Mouse (Mus musculus) Muller cell, postnatal 12 days (primary cell): Measurements from ENCODE around the gene P2rx7.
A peak's percentile ranks its signal among the peaks of the same experiment; 100 is the strongest.

Source experiments
- DNase-seq: peaks from one replicate; pipeline ENCODE4 v3.0.0-alpha.2; 2015; ENCODE audit errors: inconsistent ontology term

P2rx7 gene

DNA sequence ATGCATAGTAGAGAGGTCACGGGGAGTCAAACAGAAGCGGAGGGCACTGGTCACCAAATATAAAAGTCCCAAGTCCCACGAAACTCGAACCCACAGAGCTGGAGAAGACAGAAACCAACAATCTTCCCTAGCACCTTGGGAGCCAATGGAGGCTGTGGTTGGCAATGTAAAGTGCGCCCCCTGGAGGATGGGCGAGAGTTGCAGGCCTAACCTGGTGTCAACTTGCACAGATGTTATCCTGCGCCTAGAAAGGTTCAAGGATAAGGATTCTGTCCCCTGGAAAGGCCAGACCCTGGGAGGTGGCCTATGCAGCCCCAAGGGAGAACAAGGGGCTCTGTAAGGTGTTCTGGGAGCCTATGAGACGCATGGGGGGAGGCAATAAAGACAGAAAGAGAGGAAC is 87.6 kb downstream of the P2rx7 start:
- DNase-seq: peak; percentile 50

DNA sequence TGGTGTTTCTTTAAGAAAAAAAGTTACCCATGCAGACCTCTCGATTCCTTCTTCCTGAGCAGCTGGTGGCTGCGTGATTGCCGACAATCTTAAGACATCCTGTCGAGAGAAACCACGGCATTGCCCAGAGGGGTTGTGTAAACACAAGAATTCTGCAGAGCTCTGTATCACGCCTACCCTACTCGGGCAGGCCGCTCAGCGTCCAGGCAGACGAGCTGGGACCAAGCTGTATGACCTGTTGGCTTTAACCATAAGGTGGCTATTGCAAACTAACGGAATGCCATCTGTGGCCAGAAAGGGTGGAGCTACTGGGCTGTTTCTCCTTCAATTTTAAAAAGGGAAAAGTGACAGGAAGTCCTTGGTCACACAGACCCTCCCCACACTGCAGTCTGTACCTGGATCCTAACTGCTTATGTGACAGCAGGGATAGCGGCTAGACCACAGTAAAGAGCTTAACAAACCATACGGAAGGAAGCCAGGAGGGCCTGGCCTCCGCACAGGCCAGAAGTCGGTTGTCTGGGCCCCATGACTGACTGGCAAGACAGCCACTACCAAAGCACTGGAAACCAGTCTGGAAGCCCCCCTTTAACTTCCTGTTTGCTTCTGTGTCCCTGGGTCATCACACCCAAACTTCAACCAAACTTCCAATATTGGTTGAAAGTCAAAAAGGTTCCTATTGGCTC is 88.4 kb downstream of the P2rx7 start:
- DNase-seq: no peak

DNA sequence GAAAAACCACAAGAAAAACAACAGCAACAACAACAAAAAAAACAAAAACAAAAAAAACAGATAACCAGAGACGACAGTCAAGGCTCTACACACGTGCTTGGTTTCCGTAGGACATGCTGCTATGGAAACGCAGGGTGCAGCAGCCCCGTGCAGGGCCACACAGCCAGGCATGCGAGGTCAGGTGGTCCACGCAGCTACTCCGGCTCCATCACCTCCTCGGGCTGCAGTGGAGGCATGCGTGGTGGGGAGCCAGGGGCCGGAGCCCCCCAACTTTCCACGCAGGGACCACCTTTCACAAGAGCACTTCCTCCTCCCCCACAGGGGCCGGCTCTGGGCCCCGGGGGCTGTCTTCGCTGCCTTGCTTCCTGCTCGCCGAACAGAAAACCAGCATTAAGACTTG is 90.2 kb downstream of the P2rx7 start:
- DNase-seq: no peak

DNA sequence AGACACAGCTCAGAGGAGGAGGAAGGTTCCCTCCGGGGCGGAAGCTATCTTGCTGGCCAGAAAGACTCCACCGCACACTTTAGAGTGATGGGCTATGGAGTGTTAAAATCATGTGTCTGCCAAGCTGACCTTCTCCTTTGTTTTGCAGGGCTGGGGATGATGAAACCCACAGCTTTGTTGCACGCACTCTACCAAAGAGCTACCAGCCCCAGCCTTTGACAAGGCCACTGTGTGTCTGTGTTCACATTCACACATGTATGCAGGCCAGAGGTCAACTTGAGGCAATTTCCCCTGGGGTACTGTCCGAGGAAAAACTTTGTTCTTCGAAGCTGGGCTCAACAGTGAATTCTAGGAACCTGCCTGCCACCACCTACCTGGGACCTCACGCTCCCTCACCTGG is 92.1 kb downstream of the P2rx7 start:
- no peak for DNase-seq

DNA sequence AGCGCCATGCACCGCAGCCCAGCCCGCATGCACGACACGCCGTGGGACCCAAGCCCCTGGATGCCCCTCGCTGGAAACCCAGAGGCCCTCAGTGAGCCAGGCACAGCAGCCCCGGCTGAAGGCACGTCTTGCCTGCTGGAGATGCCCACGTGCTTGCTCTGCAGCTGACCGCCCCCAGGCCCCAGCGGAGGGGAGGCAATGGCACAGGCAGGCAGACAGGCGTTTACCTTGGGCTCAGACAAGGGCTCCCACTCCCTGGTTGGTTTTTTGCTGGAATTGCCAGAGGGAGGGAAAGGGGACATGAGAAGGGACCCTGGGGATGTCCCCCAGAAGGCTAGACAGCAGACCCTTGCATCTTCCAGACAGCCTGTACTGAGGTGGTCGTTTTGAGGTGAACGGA is 93.0 kb downstream of the P2rx7 start:
- DNase-seq: no peak
